Mouse (Mus musculus): ENCODE data around the gene Ntn5. TPM values are rescaled to one million over a fixed set of nuclear protein-coding genes. Genes with fewer than 3 reads are reported as not detected.

Gene Ntn5
- polyA plus RNA-seq, 1 experiment from 2014 or later, result 0.88 TPM

- Histone ChIP-seq H3K27me3 (replicated peaks) (no peaks in the 10 kb centered on the region), H3K9ac (peak overlapping the region; percentile 48), H3K27ac (peak overlapping the region; percentile 89), H3K9me3 (no peaks in the 10 kb centered on the region), H3K4me1 (peaks cover 79% of the 10 kb centered on the region), H3K4me2 (peak overlapping the region; percentile 91), H3K4me3 (peak overlapping the region; percentile 52), H3K36me3 (replicated peaks) (no peaks in the 10 kb centered on the region)
- WGBS, result 35% methylated on average over 12 of the region's 12 CpGs
- no peak for ATAC-seq (replicated peaks)
Observed at GRCm38 (mm10) chr7:45703521-45704033, 19.8 kb downstream of the Ntn5 start.

GRCm38 (mm10) chr7:45704046-45704559 is 20.3 kb downstream of the Ntn5 start:
- under 1% methylated on average over 13 of the region's 13 CpGs for WGBS
- peak; percentile 68 for ATAC-seq (replicated peaks)
- peak overlapping the region; percentile 52 for H3K4me3 ChIP-seq
- peak overlapping the region; percentile 89 for H3K27ac ChIP-seq
- H3K4me1 ChIP-seq, result peaks cover 79% of the 10 kb centered on the region
- H3K9me3 ChIP-seq, result no peaks in the 10 kb centered on the region
- H3K9ac ChIP-seq, result peak overlapping the region; percentile 48
- no peaks in the 10 kb centered on the region for H3K36me3 ChIP-seq (replicated peaks)
- no peaks in the 10 kb centered on the region for H3K27me3 ChIP-seq (replicated peaks)
- H3K4me2 ChIP-seq, result peak overlapping the region; percentile 91

GRCm38 (mm10) chr7:45704730-45705442 is 21.1 kb downstream of the Ntn5 start, which contains the start of gene Dbp:
Gene Dbp, plus strand, starts transcription at chr7:45705088.
- Histone ChIP-seq H3K4me2 (peak within 1 kb of the TSS; percentile 91), H3K9ac (peak within 1 kb of the TSS; percentile 68), H3K27me3 (replicated peaks) (no peaks in the 10 kb centered on the region), H3K27ac (peak within 1 kb of the TSS; percentile 89), H3K4me1 (peaks cover 82% of the 10 kb centered on the region), H3K4me3 (peak within 1 kb of the TSS; percentile 52), H3K9me3 (no peaks in the 10 kb centered on the region), H3K36me3 (replicated peaks) (no peaks in the 10 kb centered on the region)
- 0% methylated on average over 36 of the region's 36 CpGs for WGBS
- ATAC-seq (replicated peaks), result peak; percentile 84

GRCm38 (mm10) chr7:45705443-45705864 is 21.6 kb downstream of the Ntn5 start:
- H3K9me3 ChIP-seq, result no peaks in the 10 kb centered on the region
- ATAC-seq (replicated peaks), result no peak
- no peaks in the 10 kb centered on the region for H3K27me3 ChIP-seq (replicated peaks)
- peak overlapping the region; percentile 91 for H3K4me2 ChIP-seq
- H3K4me3 ChIP-seq, result peak overlapping the region; percentile 52
- peaks cover 83% of the 10 kb centered on the region for H3K4me1 ChIP-seq
- H3K9ac ChIP-seq, result peak overlapping the region; percentile 68
- H3K36me3 ChIP-seq (replicated peaks), result peaks cover 4% of the 10 kb centered on the region
- peak overlapping the region; percentile 89 for H3K27ac ChIP-seq
- WGBS, result under 1% methylated on average over 21 of the region's 21 CpGs

- H3K27ac ChIP-seq, result no peak overlapping the region
- H3K9ac ChIP-seq, result peak overlapping the region; percentile 68
- peak overlapping the region; percentile 52 for H3K4me3 ChIP-seq
- no peaks in the 10 kb centered on the region for H3K9me3 ChIP-seq
- WGBS, result 1% methylated on average over 7 of the region's 7 CpGs
- peak overlapping the region; percentile 91 for H3K4me2 ChIP-seq
- H3K36me3 ChIP-seq (replicated peaks), result peaks cover 9% of the 10 kb centered on the region
- ATAC-seq (replicated peaks), result no peak
- H3K4me1 ChIP-seq, result peaks cover 84% of the 10 kb centered on the region
- no peaks in the 10 kb centered on the region for H3K27me3 ChIP-seq (replicated peaks)
Observed at GRCm38 (mm10) chr7:45705873-45706281, 22.1 kb downstream of the Ntn5 start.

GRCm38 (mm10) chr7:45706721-45707241 is 23.0 kb downstream of the Ntn5 start:
- Histone ChIP-seq H3K9me3 (no peaks in the 10 kb centered on the region), H3K4me3 (peak overlapping the region; percentile 52), H3K4me2 (peak overlapping the region; percentile 91), H3K27me3 (replicated peaks) (no peaks in the 10 kb centered on the region), H3K4me1 (peaks cover 78% of the 10 kb centered on the region), H3K27ac (peak overlapping the region; percentile 67), H3K36me3 (replicated peaks) (peaks cover 18% of the 10 kb centered on the region), H3K9ac (peak overlapping the region; percentile 68)
- ATAC-seq (replicated peaks), result no peak
- under 1% methylated on average over 43 of the region's 45 CpGs for WGBS

GRCm38 (mm10) chr7:45707375-45707967 is 23.6 kb downstream of the Ntn5 start:
- H3K9me3 ChIP-seq, result no peaks in the 10 kb centered on the region

GRCm38 (mm10) chr7:45708221-45708761 is 24.5 kb downstream of the Ntn5 start:
- Histone ChIP-seq H3K27ac (peak overlapping the region; percentile 79), H3K9ac (0 out of 2 replicates have a peak overlapping the region, but pooled peaks have one; percentile 23), H3K36me3 (replicated peaks) (peaks cover 31% of the 10 kb centered on the region), H3K9me3 (no peaks in the 10 kb centered on the region), H3K4me1 (peaks cover 71% of the 10 kb centered on the region), H3K4me3 (no peak overlapping the region), H3K27me3 (replicated peaks) (no peaks in the 10 kb centered on the region), H3K4me2 (peak overlapping the region; percentile 91)
- WGBS, result 56% methylated on average over 13 of the region's 13 CpGs
- no peak for ATAC-seq (replicated peaks)

More at GRCm38 (mm10) chr7:45707375-45707967, 23.6 kb downstream of the Ntn5 start:
- under 1% methylated on average over 27 of the region's 27 CpGs for WGBS
- H3K9ac ChIP-seq, result peak overlapping the region; percentile 23
- no peaks in the 10 kb centered on the region for H3K27me3 ChIP-seq (replicated peaks)
- peaks cover 23% of the 10 kb centered on the region for H3K36me3 ChIP-seq (replicated peaks)
- H3K4me1 ChIP-seq, result peaks cover 77% of the 10 kb centered on the region
- peak overlapping the region; percentile 91 for H3K4me2 ChIP-seq
- ATAC-seq (replicated peaks), result no peak
- peak overlapping the region; percentile 52 for H3K4me3 ChIP-seq
- H3K27ac ChIP-seq, result peak overlapping the region; percentile 67

GRCm38 (mm10) chr7:45709036-45709435 is 25.2 kb downstream of the Ntn5 start:
- no peaks in the 10 kb centered on the region for H3K27me3 ChIP-seq (replicated peaks)
- peaks cover 66% of the 10 kb centered on the region for H3K4me1 ChIP-seq
- H3K4me3 ChIP-seq, result no peak overlapping the region; the same call in 1 of the 2 replicates
- H3K9ac ChIP-seq, result no peak overlapping the region
- H3K27ac ChIP-seq, result peak overlapping the region; percentile 79
- 23% methylated on average over 6 of the region's 6 CpGs for WGBS
- peaks cover 32% of the 10 kb centered on the region for H3K36me3 ChIP-seq (replicated peaks)
- H3K4me2 ChIP-seq, result peak overlapping the region; percentile 91
- ATAC-seq (replicated peaks), result peak; percentile 32; the same call in 1 of the 2 replicates
- no peaks in the 10 kb centered on the region for H3K9me3 ChIP-seq

GRCm38 (mm10) chr7:45709677-45710355 is 26.0 kb downstream of the Ntn5 start:
- Histone ChIP-seq H3K4me3 (no peak overlapping the region; the same call in 1 of the 2 replicates), H3K27ac (peak overlapping the region; percentile 79), H3K36me3 (replicated peaks) (peaks cover 32% of the 10 kb centered on the region), H3K9me3 (no peaks in the 10 kb centered on the region), H3K27me3 (replicated peaks) (no peaks in the 10 kb centered on the region), H3K4me1 (peaks cover 73% of the 10 kb centered on the region), H3K9ac (no peak overlapping the region), H3K4me2 (peak overlapping the region; percentile 91)
- ATAC-seq (replicated peaks), result no peak
- WGBS, result 64% methylated on average over 14 of the region's 14 CpGs

GRCm38 (mm10) chr7:45710477-45711191 is 26.8 kb downstream of the Ntn5 start:
- ATAC-seq (replicated peaks), result no peak
- no peaks in the 10 kb centered on the region for H3K9me3 ChIP-seq
- no peak overlapping the region for H3K9ac ChIP-seq
- H3K4me3 ChIP-seq, result no peak overlapping the region
- H3K4me1 ChIP-seq, result peaks cover 70% of the 10 kb centered on the region
- H3K36me3 ChIP-seq (replicated peaks), result peaks cover 32% of the 10 kb centered on the region
- H3K27ac ChIP-seq, result peak overlapping the region; percentile 79
- no peak overlapping the region for H3K4me2 ChIP-seq
- H3K27me3 ChIP-seq (replicated peaks), result no peaks in the 10 kb centered on the region
- WGBS, result 94% methylated on average over 20 of the region's 20 CpGs

Measured in midbrain, embryonic 15.5 days (tissue).